Mouse (Mus musculus): ENCODE results near the gene Plcd1.

DNA sequence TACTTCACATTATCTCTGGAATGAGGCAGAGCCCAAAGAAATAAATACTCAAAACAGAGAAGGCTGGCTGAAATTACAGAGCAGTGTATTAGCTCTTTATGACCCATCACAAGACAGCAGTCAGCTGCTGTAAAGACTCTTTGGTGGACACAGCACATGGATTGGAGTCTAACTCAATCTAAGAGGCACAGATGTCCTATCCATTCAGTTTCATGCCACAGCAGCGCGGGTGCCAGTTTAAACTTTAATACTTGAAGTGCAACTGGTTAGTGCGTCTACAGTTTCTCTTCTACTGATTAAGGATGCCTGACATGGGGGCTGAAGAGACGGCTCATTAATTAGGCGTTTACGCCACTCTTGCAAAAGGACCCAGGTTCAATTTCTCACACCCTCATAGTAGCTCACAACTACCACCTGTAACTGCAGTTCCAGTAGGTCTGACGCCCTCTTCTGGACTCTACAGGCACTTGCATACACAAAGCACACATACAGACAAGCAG is 67.4 kb downstream of the Plcd1 start:
- peak; percentile 31; the same call in 1 of the 2 replicates for TF ChIP-seq CTCF (IDR thresholded peaks at IDR 0.05; ENCODE audit: low read depth)
- TF ChIP-seq EP300 (optimal IDR thresholded peaks at IDR 0.05): no peak

Measured in stomach, postnatal 0 days (tissue).